Mouse (Mus musculus) megakaryocyte, embryonic 14.5 days (primary cell): ENCODE measurements at regions not wholly inside any gene's neighbourhood (a gene's known extent, or its start where the extent isn't known, plus 50 kb on each side); places are given as distances from the start of the nearest gene placed in this dataset.

ENCODE experiments used
- FLI1 ChIP-seq: IDR thresholded peaks from 2 replicates; pipeline ENCODE4 v1.6.1; 2012; ENCODE audit warnings: low read length, inconsistent platforms, mixed read lengths
- GATA1 ChIP-seq: IDR thresholded peaks from 3 replicates; pipeline ENCODE4 v1.6.1; 2012; ENCODE audit warnings: mixed read lengths, low read length, inconsistent platforms, borderline replicate concordance

GRCm38 (mm10) chr11:19423268-19423667 lies 404.5 kb upstream of the Meis1 start:
- no peak for TF ChIP-seq GATA1
- TF ChIP-seq FLI1, result no peak
